Mouse (Mus musculus) ES-E14 (cell line): Measurements from ENCODE around the gene Slc25a41.

ENCODE experiments used
- MAFK ChIP-seq: IDR thresholded peaks from 2 replicates; pipeline ENCODE4 v1.6.1; 2014; ENCODE audit warnings: mild to moderate bottlenecking, low read depth, low read length, inconsistent platforms; ENCODE audit not compliant: insufficient read depth
- ZC3H11A ChIP-seq: IDR thresholded peaks from 2 replicates; pipeline ENCODE4 v1.6.1; 2012; ENCODE audit warnings: low read depth, mild to moderate bottlenecking, inconsistent platforms, low read length, borderline replicate concordance

DNA sequence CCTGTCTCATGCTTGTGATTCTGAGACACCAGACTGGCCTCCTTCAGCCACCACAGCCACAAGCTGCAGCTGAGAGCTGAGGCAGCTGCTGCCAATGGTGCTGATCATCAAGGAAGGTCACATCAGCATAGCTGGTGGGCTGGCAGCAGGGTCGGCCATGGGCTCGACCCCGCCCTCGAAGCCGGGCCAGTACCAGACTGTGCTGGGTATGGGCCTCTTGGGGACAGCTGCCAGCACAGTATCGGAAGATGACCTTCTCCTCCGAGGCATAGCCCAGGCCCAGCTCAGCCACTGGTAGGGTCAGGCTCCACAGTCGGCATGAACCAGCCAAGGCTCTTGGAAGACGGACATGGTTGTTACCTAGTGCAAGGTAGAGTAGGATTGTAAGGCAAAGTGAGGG is 42.0 kb downstream of the Slc25a41 start:
- TF ChIP-seq ZC3H11A (no peak), MAFK (no peak)
